Mouse (Mus musculus) heart, embryonic 12.5 days (tissue): ENCODE results near the gene Sparc. TPM values are rescaled to one million over a fixed set of nuclear protein-coding genes. Genes with fewer than 3 reads are reported as not detected.

Experiments used
- ATAC-seq: fragments of 200-750 bp; cut with Nextera tagmentation; 2 replicates; pipeline ENCODE4 v1.8.0; 2017; ENCODE audit warnings: moderate TSS enrichment, moderate library complexity; ENCODE audit not compliant: insufficient number of reproducible peaks, low FRiP score
- H3K27ac ChIP-seq: fragments of 300-500 bp; sonication (generic); 2 replicates; pipeline ENCODE4 v1.5.1; 2016; ENCODE audit warnings: mild to moderate bottlenecking, moderate library complexity; ENCODE audit not compliant: poor library complexity, severe bottlenecking
- H3K27me3 ChIP-seq: fragments of 300-500 bp; sonication (generic); replicated peaks from 2 replicates; pipeline ENCODE4 v1.6.1; 2016; ENCODE audit warnings: mild to moderate bottlenecking, moderate library complexity
- H3K36me3 ChIP-seq: fragments of 300-500 bp; sonication (generic); 2 replicates; pipeline ENCODE4 v1.6.1; 2016; ENCODE audit warnings: mild to moderate bottlenecking, moderate library complexity
- H3K4me1 ChIP-seq: fragments of 300-500 bp; sonication (generic); replicated peaks from 2 replicates; pipeline ENCODE4 v1.6.1; 2016; ENCODE audit warnings: mild to moderate bottlenecking
- H3K4me2 ChIP-seq: fragments of 300-500 bp; sonication (generic); 2 replicates; pipeline ENCODE4 v1.6.1; 2016; ENCODE audit warnings: mild to moderate bottlenecking, moderate library complexity
- H3K4me3 ChIP-seq: fragments of 300-500 bp; sonication (generic); 2 replicates; pipeline ENCODE4 v1.5.1; 2016; ENCODE audit warnings: mild to moderate bottlenecking
- H3K9ac ChIP-seq: fragments of 300-500 bp; sonication (generic); 2 replicates; pipeline ENCODE4 v1.6.1; 2016; ENCODE audit warnings: mild to moderate bottlenecking, moderate library complexity
- H3K9me3 ChIP-seq: fragments of 300-500 bp; sonication (generic); replicated peaks from 2 replicates; pipeline ENCODE4 v1.6.1; 2016; ENCODE audit warnings: mild to moderate bottlenecking, moderate library complexity
- WGBS: fragments of 180-500 bp; shearing (Covaris S2); methylation state at CpG from one replicate; pipeline ENCODE4 v1.1.7; 2016; 5-methylcytosine and 5-hydroxymethylcytosine counted together
- polyA plus RNA-seq: library from polyadenylated mRNA; unstranded; fragments of >200 nt; fragmentation: Nextera tagmentation; extraction: Ambion mirVana; gene quantifications from 2 replicates; pipeline ENCODE4 v1.2.1, GENCODE M21; 2016

Gene Sparc
- polyA plus RNA-seq, 1 experiment from 2014 or later: 1,408 TPM

GRCm38 (mm10) chr11:55438031-55438430 is 15.0 kb upstream of the Sparc start:
- Histone ChIP-seq H3K27me3 (no peaks in the 10 kb centered on the region), H3K4me3 (no peak overlapping the region), H3K9ac (no peak overlapping the region), H3K4me1 (peaks cover 21% of the 10 kb centered on the region), H3K27ac (no peak overlapping the region), H3K4me2 (no peak overlapping the region), H3K9me3 (no peaks in the 10 kb centered on the region), H3K36me3 (no peaks in the 10 kb centered on the region)
- WGBS: 35% methylated on average over 4 of the region's 4 CpGs
- ATAC-seq: no peak

GRCm38 (mm10) chr11:55436089-55436488 is 13.1 kb upstream of the Sparc start:
- H3K9me3 ChIP-seq: no peaks in the 10 kb centered on the region
- H3K27ac ChIP-seq: no peak overlapping the region
- WGBS: 76% methylated on average over 6 of the region's 6 CpGs
- peaks cover 14% of the 10 kb centered on the region for H3K4me1 ChIP-seq
- no peak overlapping the region for H3K9ac ChIP-seq
- H3K4me3 ChIP-seq: no peak overlapping the region
- no peak for ATAC-seq
- no peaks in the 10 kb centered on the region for H3K27me3 ChIP-seq
- no peaks in the 10 kb centered on the region for H3K36me3 ChIP-seq
- no peak overlapping the region for H3K4me2 ChIP-seq

GRCm38 (mm10) chr11:55432981-55433380 is 10.0 kb upstream of the Sparc start:
- Histone ChIP-seq H3K4me3 (no peak overlapping the region), H3K4me2 (0 out of 2 replicates have a peak overlapping the region, but pooled peaks have one; percentile 8), H3K27me3 (no peaks in the 10 kb centered on the region), H3K4me1 (peaks cover 24% of the 10 kb centered on the region), H3K27ac (peak overlapping the region; percentile 92), H3K9me3 (no peaks in the 10 kb centered on the region), H3K9ac (0 out of 2 replicates have a peak overlapping the region, but pooled peaks have one; percentile 47), H3K36me3 (no peaks in the 10 kb centered on the region)
- peak; percentile 56; the same call in 1 of the 2 replicates for ATAC-seq
- 10% methylated on average over 3 of the region's 3 CpGs for WGBS

GRCm38 (mm10) chr11:55429973-55430372 is 7.0 kb upstream of the Sparc start:
- no peaks in the 10 kb centered on the region for H3K9me3 ChIP-seq
- H3K27ac ChIP-seq: no peak overlapping the region
- ATAC-seq: no peak
- no peak overlapping the region for H3K4me3 ChIP-seq
- peaks cover 27% of the 10 kb centered on the region for H3K4me1 ChIP-seq
- no peaks in the 10 kb centered on the region for H3K27me3 ChIP-seq
- no peak overlapping the region for H3K4me2 ChIP-seq
- 84% methylated on average over 2 of the region's 2 CpGs for WGBS
- H3K9ac ChIP-seq: no peak overlapping the region
- H3K36me3 ChIP-seq: no peaks in the 10 kb centered on the region

GRCm38 (mm10) chr11:55428186-55429012 is 5.4 kb upstream of the Sparc start:
- ATAC-seq: peak; percentile 84
- peaks cover 42% of the 10 kb centered on the region for H3K4me1 ChIP-seq
- H3K27me3 ChIP-seq: no peaks in the 10 kb centered on the region
- no peak overlapping the region for H3K4me3 ChIP-seq
- peak overlapping the region; percentile 52 for H3K9ac ChIP-seq
- WGBS: 27% methylated on average over 16 of the region's 16 CpGs
- peak overlapping the region; percentile 20 for H3K4me2 ChIP-seq
- H3K36me3 ChIP-seq: no peaks in the 10 kb centered on the region
- peak overlapping the region; percentile 93 for H3K27ac ChIP-seq
- H3K9me3 ChIP-seq: no peaks in the 10 kb centered on the region

- no peaks in the 10 kb centered on the region for H3K27me3 ChIP-seq
- H3K27ac ChIP-seq: peak overlapping the region; percentile 82
- H3K36me3 ChIP-seq: no peaks in the 10 kb centered on the region
- H3K4me1 ChIP-seq: peaks cover 64% of the 10 kb centered on the region
- H3K9me3 ChIP-seq: no peaks in the 10 kb centered on the region
- no peak overlapping the region for H3K9ac ChIP-seq
- ATAC-seq: no peak
- no peak overlapping the region for H3K4me2 ChIP-seq
- no peak overlapping the region for H3K4me3 ChIP-seq
- WGBS: 70% methylated on average over 8 of the region's 8 CpGs
Measured at GRCm38 (mm10) chr11:55424746-55425360, 1.9 kb upstream of the Sparc start.

- peak overlapping the region; percentile 21; the same call in 1 of the 2 replicates for H3K9ac ChIP-seq
- no peaks in the 10 kb centered on the region for H3K27me3 ChIP-seq
- H3K4me3 ChIP-seq: no peak overlapping the region
- H3K27ac ChIP-seq: peak overlapping the region; percentile 82
- H3K9me3 ChIP-seq: no peaks in the 10 kb centered on the region
- H3K4me1 ChIP-seq: peaks cover 63% of the 10 kb centered on the region
- no peaks in the 10 kb centered on the region for H3K36me3 ChIP-seq
- no peak overlapping the region for H3K4me2 ChIP-seq
- 17% methylated on average over 4 of the region's 4 CpGs for WGBS
- peak; percentile 43; the same call in 1 of the 2 replicates for ATAC-seq
Measured at GRCm38 (mm10) chr11:55423756-55424155, 773 bp upstream of the Sparc start.

- Histone ChIP-seq H3K4me3 (peak overlapping the region; percentile 76), H3K4me1 (peaks cover 72% of the 10 kb centered on the region), H3K27ac (peak overlapping the region; percentile 99), H3K27me3 (no peaks in the 10 kb centered on the region), H3K9ac (peak overlapping the region; percentile 95), H3K9me3 (no peaks in the 10 kb centered on the region), H3K4me2 (peak overlapping the region; percentile 84), H3K36me3 (no peaks in the 10 kb centered on the region)
- WGBS: 3% methylated on average over 9 of the region's 9 CpGs
- ATAC-seq: peak; percentile 84
Measured at GRCm38 (mm10) chr11:55419678-55420307, 3.2 kb downstream of the Sparc start.

GRCm38 (mm10) chr11:55419296-55419677 is 3.7 kb downstream of the Sparc start:
- 4% methylated on average over 4 of the region's 4 CpGs for WGBS
- Histone ChIP-seq H3K27ac (peak overlapping the region; percentile 99), H3K27me3 (no peaks in the 10 kb centered on the region), H3K9me3 (no peaks in the 10 kb centered on the region), H3K9ac (peak overlapping the region; percentile 95), H3K4me1 (peaks cover 72% of the 10 kb centered on the region), H3K4me2 (peak overlapping the region; percentile 84), H3K36me3 (0 out of 2 replicates have a peak, but pooled peaks cover 1% of the 10 kb centered on the region), H3K4me3 (peak overlapping the region; percentile 76)
- no peak for ATAC-seq

GRCm38 (mm10) chr11:55418704-55419061 is 4.3 kb downstream of the Sparc start:
- Histone ChIP-seq H3K4me1 (peaks cover 72% of the 10 kb centered on the region), H3K36me3 (peaks cover 6% of the 10 kb centered on the region; the same call in 1 of the 2 replicates), H3K4me2 (peak overlapping the region; percentile 84), H3K27ac (peak overlapping the region; percentile 99), H3K9ac (peak overlapping the region; percentile 95), H3K4me3 (peak overlapping the region; percentile 76), H3K9me3 (no peaks in the 10 kb centered on the region), H3K27me3 (no peaks in the 10 kb centered on the region)
- ATAC-seq: no peak
- WGBS: 8% methylated on average over 3 of the region's 3 CpGs
